Mouse (Mus musculus) right cerebral cortex, postnatal 36 days (tissue): ENCODE results near the gene Nab2.

ENCODE experiments used
- DNase-seq, 2 experiments: peaks; one replicate each; pipeline ENCODE4 v3.0.0; 2022; ENCODE audit warnings: low spot score in 2 of 2, mixed read lengths in 1 of 2

Nab2 gene

GRCm38 (mm10) chr10:127615591-127615990, 52.8 kb downstream of the Nab2 start:
- DNase-seq = no peak

GRCm38 (mm10) chr10:127615034-127615374, 53.4 kb downstream of the Nab2 start:
- DNase-seq = no peak

DNA sequence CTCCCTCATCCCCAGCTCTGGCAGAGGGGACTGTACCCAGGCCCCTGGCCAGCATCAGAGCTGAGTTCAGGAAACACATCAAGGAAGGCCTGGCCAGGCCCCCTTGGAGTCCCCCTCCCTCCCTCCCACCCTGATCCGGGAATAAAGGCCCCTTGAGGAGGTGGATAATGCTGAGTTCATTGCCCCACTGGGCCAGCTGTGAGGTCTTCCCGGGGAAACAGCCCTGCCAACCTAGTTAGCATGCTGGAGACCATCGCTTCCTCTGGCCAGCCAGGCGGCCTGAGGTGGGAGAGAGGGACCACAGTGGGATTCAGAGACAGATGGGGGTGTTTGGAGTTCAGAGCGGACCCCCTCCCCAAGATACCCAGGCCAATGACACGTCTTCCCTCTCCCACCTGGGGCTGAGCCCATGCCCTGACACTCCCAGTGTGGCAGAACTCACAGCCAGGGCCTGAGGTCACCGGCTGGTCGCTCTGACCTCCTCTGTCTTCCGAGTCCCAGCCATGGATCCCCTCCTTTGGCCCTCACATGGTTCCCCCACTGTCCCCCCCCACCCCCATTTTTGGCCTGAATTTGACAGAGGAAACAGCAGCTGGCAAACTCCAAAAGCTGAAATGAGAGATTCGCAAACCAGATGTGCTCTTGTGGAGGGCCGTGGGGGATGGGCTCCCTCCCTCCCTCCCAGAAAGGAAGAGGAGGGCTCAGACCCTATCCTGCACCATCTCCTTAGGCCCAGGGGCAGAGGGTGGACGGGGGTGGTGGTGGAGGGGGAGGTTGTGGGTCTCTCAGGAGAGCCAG, 53.9 kb downstream of the Nab2 start:
- no peak for DNase-seq

DNA sequence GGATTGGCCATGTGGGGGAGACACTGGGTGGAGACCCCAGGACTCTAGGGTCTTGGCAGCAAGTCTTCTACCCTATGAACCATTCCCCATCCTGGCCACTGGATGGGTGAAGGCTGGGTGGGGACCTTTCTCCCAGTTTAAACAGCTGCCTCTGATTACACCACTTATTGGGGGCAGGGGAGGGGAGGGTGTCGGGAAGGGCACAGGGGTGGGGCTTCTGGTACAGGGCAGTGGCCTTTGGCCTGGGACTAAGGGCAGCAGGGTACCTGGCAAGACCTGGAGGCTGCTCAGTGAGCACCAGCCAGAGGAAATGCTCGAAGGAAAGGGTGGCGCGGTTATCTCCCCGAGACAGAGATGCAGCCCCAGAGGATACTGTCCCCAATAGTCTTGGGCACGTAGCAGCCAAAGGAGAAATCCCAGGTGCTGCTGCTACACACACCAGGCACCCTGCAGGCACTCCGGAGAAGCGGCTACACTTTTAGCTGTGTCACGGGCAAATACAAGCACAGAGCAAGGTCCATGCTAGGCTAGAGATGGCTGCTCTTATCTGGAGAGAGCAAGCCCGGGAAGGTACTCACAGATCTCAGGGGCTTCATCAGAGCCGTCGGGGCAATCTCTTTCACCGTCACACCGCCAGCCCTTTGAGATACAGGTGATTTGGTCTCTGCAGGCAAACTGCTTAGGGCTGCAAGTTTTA, 56.1 kb downstream of the Nab2 start:
- DNase-seq = no peak
